Mouse (Mus musculus): ENCODE measurements around the gene H2al1g. TPM values are rescaled to one million over a fixed set of nuclear protein-coding genes. Genes with fewer than 3 reads are reported as not detected.

H2al1g gene
- not detected in 2 replicates for polyA plus RNA-seq (2012; rRNA removed)

GRCm38 (mm10) chrX:11317956-11318355 is at the start of gene H2al1g:
H2al1g (plus strand) TSS chrX:11318256.

GRCm38 (mm10) chrX:11298957-11299356 is 19.1 kb upstream of the H2al1g start, which contains the start of gene H2al1a:
H2al1a (plus strand) TSS chrX:11299257.

GRCm38 (mm10) chrX:11302132-11302531 is 15.9 kb upstream of the H2al1g start, which contains the start of gene H2al1b:
H2al1b (plus strand) TSS chrX:11302432.

GRCm38 (mm10) chrX:11305355-11305754 is 12.7 kb upstream of the H2al1g start, which contains the start of gene H2al1c:
H2al1c (plus strand) TSS chrX:11305655.

GRCm38 (mm10) chrX:11308524-11308923 is 9.5 kb upstream of the H2al1g start, which contains the start of gene H2al1d:
H2al1d (plus strand) TSS chrX:11308824.

GRCm38 (mm10) chrX:11311634-11312033 is 6.4 kb upstream of the H2al1g start, which contains the start of gene H2al1e:
H2al1e (plus strand) TSS chrX:11311934.

GRCm38 (mm10) chrX:11314858-11315257 is 3.2 kb upstream of the H2al1g start, which contains the start of gene H2al1f:
H2al1f (plus strand) TSS chrX:11315158.

GRCm38 (mm10) chrX:11321192-11321591 is 3.1 kb downstream of the H2al1g start, which contains the start of gene H2al1h:
H2al1h (plus strand) TSS chrX:11321492.

GRCm38 (mm10) chrX:11324359-11324758 is 6.3 kb downstream of the H2al1g start, which contains the start of gene H2al1i:
H2al1i (plus strand) TSS chrX:11324659.

GRCm38 (mm10) chrX:11327522-11327921 is 9.5 kb downstream of the H2al1g start, which contains the start of gene H2al1j:
H2al1j (plus strand) TSS chrX:11327822.

Other genes with a start within 250 kb of the H2al1g start
- not detected in 2 replicates for gene H2al1a, start 19.0 kb upstream of the H2al1g start, polyA plus RNA-seq (2012; rRNA removed)
- not detected in 2 replicates for gene H2al1b, start 15.8 kb upstream of the H2al1g start, polyA plus RNA-seq (2012; rRNA removed)
- gene H2al1c, start 12.6 kb upstream of the H2al1g start, polyA plus RNA-seq (2012; rRNA removed) = not detected in 2 replicates
- gene H2al1d, start 9.4 kb upstream of the H2al1g start, polyA plus RNA-seq (2012; rRNA removed) = not detected in 2 replicates
- not detected in 2 replicates for gene H2al1e, start 6.3 kb upstream of the H2al1g start, polyA plus RNA-seq (2012; rRNA removed)
- not detected in 2 replicates for gene H2al1f, start 3.1 kb upstream of the H2al1g start, polyA plus RNA-seq (2012; rRNA removed)
- not detected in 2 replicates for gene H2al1h, start 3.2 kb downstream of the H2al1g start, polyA plus RNA-seq (2012; rRNA removed)
- not detected in 2 replicates for gene H2al1i, start 6.4 kb downstream of the H2al1g start, polyA plus RNA-seq (2012; rRNA removed)
- not detected in 2 replicates for gene H2al1j, start 9.6 kb downstream of the H2al1g start, polyA plus RNA-seq (2012; rRNA removed)

Measured in central nervous system, embryonic 18 days (tissue).